Mouse (Mus musculus) hindbrain, embryonic 13.5 days (tissue): ENCODE measurements around the gene Umps. TPM values are rescaled to one million over a fixed set of nuclear protein-coding genes. Genes with fewer than 3 reads are reported as not detected.

Experiments used
- ATAC-seq: fragments of 200-750 bp; cut with Nextera tagmentation; 2 replicates; pipeline ENCODE4 v1.8.0; 2017; ENCODE audit warnings: moderate TSS enrichment; ENCODE audit not compliant: low FRiP score
- H3K27ac ChIP-seq: fragments of 300-500 bp; sonication (generic); 2 replicates; pipeline ENCODE4 v1.5.1; 2015; ENCODE audit warnings: inconsistent platforms, mild to moderate bottlenecking, moderate library complexity
- H3K27me3 ChIP-seq: fragments of 300-500 bp; sonication (generic); 2 replicates; pipeline ENCODE4 v1.6.1; 2015; ENCODE audit warnings: mild to moderate bottlenecking, inconsistent platforms
- H3K36me3 ChIP-seq: fragments of 300-500 bp; sonication (generic); 2 replicates; pipeline ENCODE4 v1.6.1; 2015; ENCODE audit warnings: mild to moderate bottlenecking, inconsistent platforms
- H3K4me1 ChIP-seq: fragments of 300-500 bp; sonication (generic); replicated peaks from 2 replicates; pipeline ENCODE4 v1.6.1; 2015; ENCODE audit warnings: inconsistent platforms
- H3K4me2 ChIP-seq: fragments of 300-500 bp; sonication (generic); 2 replicates; pipeline ENCODE4 v1.6.1; 2015; ENCODE audit warnings: inconsistent platforms, mild to moderate bottlenecking, moderate library complexity
- H3K4me3 ChIP-seq: fragments of 300-500 bp; sonication (generic); 2 replicates; pipeline ENCODE4 v1.5.1; 2015; ENCODE audit warnings: mild to moderate bottlenecking, inconsistent platforms
- H3K9ac ChIP-seq: fragments of 300-500 bp; sonication (generic); 2 replicates; pipeline ENCODE4 v1.6.1; 2015; ENCODE audit warnings: mild to moderate bottlenecking, inconsistent platforms
- H3K9me3 ChIP-seq: fragments of 300-500 bp; sonication (generic); 2 replicates; pipeline ENCODE4 v1.6.1; 2016; ENCODE audit warnings: inconsistent platforms
- WGBS: fragments of 180-500 bp; shearing (Covaris S2); methylation state at CpG from one replicate; pipeline ENCODE4 v1.1.7; 2015; 5-methylcytosine and 5-hydroxymethylcytosine counted together
- polyA plus RNA-seq: library from polyadenylated mRNA; unstranded; fragments of >200 nt; fragmentation: Nextera tagmentation; extraction: Ambion mirVana; gene quantifications from 2 replicates; pipeline ENCODE4 v1.2.1, GENCODE M21; 2015

The Umps gene
- polyA plus RNA-seq, 1 experiment from 2014 or later: 22.0 TPM

DNA sequence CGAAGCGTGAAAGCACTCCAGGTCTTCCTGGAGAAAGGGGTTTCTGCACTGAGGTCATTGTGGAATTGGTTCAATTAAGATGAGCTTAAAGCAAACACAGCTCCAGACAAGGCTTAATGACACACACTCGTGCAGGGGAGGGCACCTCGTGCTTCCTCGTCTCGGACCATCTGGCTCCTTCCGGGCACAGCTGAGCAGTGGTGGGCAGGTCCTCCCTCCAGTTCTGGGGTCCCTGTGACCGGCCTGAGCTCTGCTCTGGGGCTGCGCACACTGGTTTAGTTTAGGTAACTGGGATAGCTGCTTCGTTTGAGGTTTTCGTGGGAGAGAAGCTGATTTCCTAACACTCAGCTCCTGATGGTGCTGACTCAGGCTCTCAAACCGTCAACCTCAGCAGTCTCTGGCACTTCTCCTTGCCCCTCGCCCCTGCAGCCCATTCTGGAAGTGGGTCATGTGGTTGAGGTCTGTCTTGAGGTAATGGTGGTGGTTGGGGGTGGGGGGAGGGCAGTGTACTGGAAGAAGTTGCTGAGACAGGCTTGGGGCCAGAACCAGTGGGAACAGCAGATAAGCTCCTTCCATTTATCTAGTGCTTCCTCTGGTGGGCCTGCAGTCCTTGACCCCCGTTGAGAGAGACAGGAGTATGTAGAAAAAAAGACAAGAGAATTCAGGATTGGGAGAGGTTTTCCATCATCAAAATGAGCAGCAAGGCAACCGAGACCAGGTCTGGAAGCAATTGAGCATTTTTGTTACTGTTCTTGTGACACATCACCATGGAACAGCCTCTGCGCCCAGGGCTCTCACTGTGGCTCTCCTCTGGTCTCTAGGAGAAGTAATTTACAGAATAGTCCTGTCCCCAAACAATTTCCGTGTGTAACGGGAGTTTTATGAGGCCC, 44.5 kb downstream of the Umps start:
- no peak overlapping the region; the same call in 1 of the 2 replicates for H3K27ac ChIP-seq
- ATAC-seq: 0 out of 2 replicates have a peak, but pooled peaks have one; percentile 24
- WGBS: 58% methylated on average over 18 of the region's 18 CpGs

DNA sequence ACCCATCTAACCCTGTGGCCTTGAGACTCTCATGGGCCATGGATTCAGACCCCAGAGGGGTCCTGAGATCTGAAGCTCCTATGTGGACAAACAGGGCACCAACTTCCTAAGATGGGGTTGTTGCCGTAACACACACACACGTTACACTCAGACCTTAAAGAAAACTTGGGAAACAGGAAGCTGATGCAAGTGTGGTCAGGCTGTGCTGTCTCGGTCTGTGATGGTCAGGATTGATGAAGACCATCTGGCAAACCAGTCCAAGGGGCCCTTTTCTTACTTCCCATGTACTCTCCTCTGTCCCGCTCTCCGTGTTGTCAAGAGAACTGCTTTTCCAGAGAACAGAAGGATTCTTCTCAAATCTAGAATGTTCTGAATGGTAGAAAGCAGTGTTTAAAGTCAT, 45.3 kb downstream of the Umps start:
- Histone ChIP-seq H3K4me3 (no peak overlapping the region), H3K27ac (no peak overlapping the region), H3K36me3 (no peaks in the 10 kb centered on the region), H3K4me2 (no peak overlapping the region), H3K9me3 (no peaks in the 10 kb centered on the region), H3K4me1 (peaks cover 28% of the 10 kb centered on the region), H3K27me3 (no peaks in the 10 kb centered on the region), H3K9ac (no peak overlapping the region)
- no peak for ATAC-seq
- WGBS: 83% methylated on average over 5 of the region's 5 CpGs

More for the DNA sequence above, 44.5 kb downstream of the Umps start:
- Histone ChIP-seq H3K4me1 (peaks cover 20% of the 10 kb centered on the region), H3K9me3 (no peaks in the 10 kb centered on the region), H3K9ac (no peak overlapping the region), H3K4me2 (no peak overlapping the region), H3K27me3 (no peaks in the 10 kb centered on the region), H3K36me3 (no peaks in the 10 kb centered on the region), H3K4me3 (no peak overlapping the region)

DNA sequence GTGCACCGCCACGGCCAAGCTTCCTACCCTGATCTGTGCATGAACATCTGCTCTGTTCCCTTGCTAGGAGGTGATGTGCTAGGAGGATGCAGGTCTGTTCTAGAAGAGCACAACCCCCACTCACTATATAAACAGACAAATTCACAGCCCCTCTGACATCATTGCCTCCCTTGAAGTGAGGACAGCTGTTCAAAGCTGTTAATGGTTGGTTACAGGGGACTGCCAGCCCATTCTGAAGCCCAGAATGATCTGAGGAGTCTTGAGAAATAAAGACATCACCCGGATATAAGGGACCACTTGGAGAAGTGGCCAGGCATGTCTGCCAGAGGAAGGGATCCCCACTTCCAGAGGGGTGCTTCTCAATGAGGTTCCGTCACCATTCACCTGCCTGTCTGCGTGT, 48.9 kb downstream of the Umps start:
- no peak for ATAC-seq
- WGBS: 90% methylated on average over 5 of the region's 5 CpGs

DNA sequence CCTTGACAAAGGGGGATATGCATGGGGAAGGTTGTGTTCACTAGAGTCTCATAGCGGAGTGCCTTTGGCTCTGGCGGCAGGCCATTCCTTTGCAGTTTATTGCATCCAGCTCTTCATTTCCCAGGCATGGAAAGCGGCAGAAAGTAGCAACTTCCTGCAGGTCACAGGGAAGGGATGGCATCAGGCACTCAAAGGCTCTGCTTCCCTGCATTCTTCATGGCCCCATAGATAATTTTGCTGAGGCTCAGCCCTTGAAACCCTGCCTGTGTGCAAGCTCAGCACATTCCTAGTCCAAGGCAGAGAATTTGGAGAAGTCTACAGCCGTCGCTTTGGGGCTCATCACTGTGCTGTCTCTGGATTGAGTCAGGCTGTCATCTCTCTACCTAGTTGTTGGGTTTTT, 49.4 kb downstream of the Umps start:
- no peak for ATAC-seq
- Histone ChIP-seq H3K9me3 (no peaks in the 10 kb centered on the region), H3K27me3 (no peaks in the 10 kb centered on the region), H3K4me3 (no peak overlapping the region), H3K4me2 (no peak overlapping the region), H3K27ac (peak overlapping the region; percentile 46; the same call in 1 of the 2 replicates), H3K9ac (no peak overlapping the region), H3K36me3 (no peaks in the 10 kb centered on the region), H3K4me1 (peaks cover 28% of the 10 kb centered on the region)
- WGBS: 81% methylated on average over 5 of the region's 5 CpGs

More for the DNA sequence above, 48.9 kb downstream of the Umps start:
- Histone ChIP-seq H3K27ac (no peak overlapping the region), H3K9me3 (no peaks in the 10 kb centered on the region), H3K4me1 (peaks cover 33% of the 10 kb centered on the region), H3K9ac (no peak overlapping the region), H3K27me3 (no peaks in the 10 kb centered on the region), H3K36me3 (no peaks in the 10 kb centered on the region), H3K4me2 (no peak overlapping the region), H3K4me3 (no peak overlapping the region)

DNA sequence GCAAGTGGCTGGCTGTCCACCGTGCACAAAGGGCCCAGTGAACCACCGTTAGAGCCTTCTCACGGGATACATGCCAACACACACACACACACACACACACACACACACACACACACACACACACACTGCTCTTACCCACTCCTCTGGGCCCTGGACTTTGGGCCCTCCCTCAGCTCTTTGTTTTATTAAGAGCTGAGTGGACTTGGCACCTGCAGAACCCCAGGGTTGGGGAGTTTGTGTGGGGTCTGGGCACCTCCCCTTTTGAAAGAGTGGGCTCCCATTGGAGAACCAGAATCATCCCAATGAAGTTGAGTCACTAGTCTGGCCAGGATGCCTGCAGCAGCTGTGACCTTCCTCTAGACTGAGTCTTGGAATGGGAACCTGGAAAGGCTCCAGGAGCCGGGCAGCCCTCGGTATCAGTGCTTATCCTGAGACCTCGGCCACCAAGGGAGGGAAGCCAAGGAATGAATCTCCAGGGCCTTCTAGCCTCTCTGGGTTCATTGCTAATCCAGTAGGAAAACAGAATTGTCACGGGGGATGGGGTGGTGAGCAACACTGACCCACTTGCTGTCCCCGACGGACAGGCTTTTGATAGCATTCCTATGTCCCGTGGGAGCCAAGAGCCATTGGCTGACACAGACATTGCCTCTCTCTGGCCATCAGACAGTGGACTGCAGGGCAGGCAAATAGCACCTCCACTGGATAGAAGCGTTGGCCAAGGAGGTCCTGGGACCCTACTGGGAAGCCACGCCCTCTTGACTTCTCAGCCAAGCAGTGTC, 50.2 kb downstream of the Umps start:
- Histone ChIP-seq H3K4me2 (no peak overlapping the region), H3K4me3 (no peak overlapping the region), H3K36me3 (no peaks in the 10 kb centered on the region), H3K4me1 (peaks cover 21% of the 10 kb centered on the region), H3K27ac (peak overlapping the region; percentile 46), H3K27me3 (no peaks in the 10 kb centered on the region), H3K9me3 (no peaks in the 10 kb centered on the region), H3K9ac (no peak overlapping the region)
- ATAC-seq: peak; percentile 59; the same call in 1 of the 2 replicates
- WGBS: 67% methylated on average over 12 of the region's 12 CpGs

DNA sequence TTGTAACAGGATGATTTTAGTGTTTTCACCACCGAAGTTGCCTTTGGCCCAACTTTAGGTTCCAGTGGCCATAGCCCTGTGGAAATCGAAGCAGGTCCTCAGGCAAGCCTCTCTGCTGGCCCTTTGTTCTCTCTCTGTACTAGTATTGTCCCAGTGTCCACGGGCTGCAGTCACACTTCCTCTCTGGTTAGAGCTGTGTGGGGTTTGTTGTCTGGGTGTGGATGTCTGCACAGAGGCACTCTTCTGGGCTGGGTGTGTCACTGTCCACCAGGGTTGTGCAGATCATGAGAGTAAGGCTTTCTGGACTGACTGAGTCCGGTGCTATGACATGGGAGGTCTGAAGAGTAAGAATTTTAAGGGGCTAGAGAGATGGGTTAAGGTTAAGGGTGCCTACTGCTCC, 51.8 kb downstream of the Umps start:
- 74% methylated on average over 4 of the region's 4 CpGs for WGBS
- H3K27me3 ChIP-seq: no peaks in the 10 kb centered on the region
- no peak overlapping the region for H3K27ac ChIP-seq
- ATAC-seq: no peak
- no peak overlapping the region for H3K4me3 ChIP-seq
- no peak overlapping the region for H3K4me2 ChIP-seq
- H3K9ac ChIP-seq: no peak overlapping the region
- H3K4me1 ChIP-seq: peaks cover 18% of the 10 kb centered on the region
- H3K9me3 ChIP-seq: no peaks in the 10 kb centered on the region
- H3K36me3 ChIP-seq: no peaks in the 10 kb centered on the region

DNA sequence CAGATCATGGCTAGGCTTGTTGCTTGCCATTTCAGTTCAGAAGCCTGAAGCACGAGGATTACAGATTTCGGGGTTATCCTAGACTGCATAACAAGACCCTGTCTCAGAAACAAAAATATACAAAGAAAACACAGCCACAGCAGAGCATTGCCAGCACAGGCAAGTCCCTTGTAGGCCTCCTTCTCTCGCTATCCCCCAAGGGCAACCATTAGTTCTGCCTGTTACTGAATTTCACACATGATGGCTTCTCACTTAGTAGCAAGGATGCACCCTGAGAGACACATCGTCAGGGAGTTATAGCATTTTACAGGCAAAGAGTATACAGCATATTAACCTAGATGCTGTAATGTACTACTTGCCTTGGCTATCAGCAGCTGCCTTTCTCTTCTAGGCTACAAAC, 58.6 kb downstream of the Umps start:
- 0 out of 2 replicates have a peak, but pooled peaks have one; percentile 54 for ATAC-seq
- no peak overlapping the region for H3K4me2 ChIP-seq
- H3K9me3 ChIP-seq: no peaks in the 10 kb centered on the region
- H3K9ac ChIP-seq: no peak overlapping the region
- no peak overlapping the region for H3K4me3 ChIP-seq
- H3K27me3 ChIP-seq: no peaks in the 10 kb centered on the region
- no peak overlapping the region for H3K27ac ChIP-seq
- 38% methylated on average over 4 of the region's 4 CpGs for WGBS
- H3K4me1 ChIP-seq: peaks cover 23% of the 10 kb centered on the region
- H3K36me3 ChIP-seq: no peaks in the 10 kb centered on the region

Other genes starting within 250 kb of the Umps start
- not detected in 2 replicates for gene Muc13, start 173.0 kb downstream of the Umps start, polyA plus RNA-seq
- 9.7 and 11.0 TPM in 2 replicates for gene Itgb5, start 137.4 kb downstream of the Umps start, polyA plus RNA-seq